Mouse (Mus musculus) lung, postnatal 10 days (tissue): ENCODE results near the gene Trmt2a.

Experiments
- DNase-seq: peaks from one replicate; pipeline ENCODE4 v3.0.0; 2021

Gene Trmt2a

GRCm38 (mm10) chr16:18248433-18249363 is at the start of gene Trmt2a, which contains the start of gene Ranbp1:
Trmt2a (plus strand) TSS chr16:18248679.
Ranbp1 (minus strand) TSS chr16:18248732.
- peak; percentile 99 for DNase-seq

DNA sequence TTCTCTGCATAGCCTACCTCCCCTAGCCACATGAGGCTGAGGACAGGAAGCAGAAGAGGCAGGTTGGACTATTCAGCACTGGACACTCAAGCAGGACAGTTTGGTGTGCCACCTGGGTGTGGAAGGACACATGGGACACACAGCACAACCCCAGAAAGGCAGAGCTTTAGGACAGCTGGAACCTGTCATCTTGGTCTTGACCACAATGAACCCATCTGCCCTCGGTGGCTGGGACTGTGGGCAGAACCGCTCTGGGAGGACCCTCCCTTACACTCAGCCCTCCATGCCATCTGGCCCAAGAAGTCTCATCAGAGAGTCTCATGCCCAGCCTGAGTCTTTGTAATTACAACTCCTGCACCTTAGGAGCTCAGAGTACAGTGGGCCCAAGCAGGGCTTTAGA is 48.4 kb upstream of the Trmt2a start:
- DNase-seq, result no peak

GRCm38 (mm10) chr16:18201620-18202019 is 46.9 kb upstream of the Trmt2a start:
- DNase-seq, result no peak

GRCm38 (mm10) chr16:18202061-18202460 is 46.4 kb upstream of the Trmt2a start:
- no peak for DNase-seq

DNA sequence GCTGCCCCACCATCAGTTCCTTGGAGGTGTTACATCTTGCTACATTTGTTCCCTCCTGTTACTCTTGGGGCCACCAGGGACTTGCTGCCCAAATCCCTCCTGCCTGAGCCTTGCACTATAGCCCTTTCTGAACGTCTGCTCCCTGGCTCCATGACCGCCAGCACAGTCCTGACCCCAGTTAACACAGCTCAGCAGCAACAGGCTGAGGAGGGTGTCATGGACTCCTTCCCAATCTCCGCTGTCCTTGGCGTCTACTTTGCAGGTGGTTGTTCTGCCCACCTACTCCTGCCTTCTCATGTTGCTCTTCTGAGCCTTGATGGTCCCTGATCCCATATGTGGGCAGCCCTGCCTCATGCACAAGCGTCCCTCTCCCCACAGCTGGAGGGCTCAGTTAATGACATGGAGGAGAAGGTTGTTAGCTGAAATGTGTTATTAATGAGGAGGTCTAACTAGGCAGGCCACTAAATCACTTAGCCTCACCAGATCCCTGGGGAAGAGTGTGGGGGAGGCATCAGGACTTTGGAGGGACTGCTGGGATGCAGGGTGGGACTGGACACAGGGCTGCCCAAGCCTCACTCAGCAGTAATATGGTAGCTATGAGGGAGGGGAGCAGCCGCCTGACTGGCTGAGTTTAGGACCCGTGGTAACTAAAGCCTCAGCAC is 44.9 kb upstream of the Trmt2a start:
- no peak for DNase-seq

- peak; percentile 80 for DNase-seq
Measured at GRCm38 (mm10) chr16:18210701-18211416, 37.6 kb upstream of the Trmt2a start.

GRCm38 (mm10) chr16:18211417-18212171 is 36.9 kb upstream of the Trmt2a start:
- peak; percentile 92 for DNase-seq

GRCm38 (mm10) chr16:18213689-18214088 is 34.8 kb upstream of the Trmt2a start:
- no peak for DNase-seq

GRCm38 (mm10) chr16:18214858-18215257 is 33.6 kb upstream of the Trmt2a start:
- peak; percentile 21 for DNase-seq

DNA sequence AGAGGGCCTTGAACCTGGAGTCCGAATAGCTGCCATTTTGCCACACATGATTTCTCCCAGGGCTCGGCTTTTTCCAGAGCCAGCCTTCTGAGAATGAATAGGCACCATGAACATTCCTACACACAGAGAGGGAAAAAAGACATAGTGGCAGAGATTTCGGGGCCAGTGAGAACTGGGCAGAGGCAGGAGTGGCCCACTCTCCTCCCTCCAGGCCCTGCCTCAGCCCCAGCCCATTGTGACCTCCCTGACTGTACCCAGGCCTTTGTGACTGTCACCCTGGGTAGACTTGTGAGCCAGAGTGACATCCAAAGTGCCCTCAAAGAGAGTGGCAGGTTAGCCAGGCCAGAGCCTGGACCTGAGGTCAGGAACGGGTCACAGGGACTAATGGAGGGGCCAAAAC is 30.9 kb upstream of the Trmt2a start, which contains the start of gene Ccdc188:
Gene Ccdc188, plus strand, starts transcription at position 301 of the 400 bp plus-strand sequence.
- no peak for DNase-seq

DNA sequence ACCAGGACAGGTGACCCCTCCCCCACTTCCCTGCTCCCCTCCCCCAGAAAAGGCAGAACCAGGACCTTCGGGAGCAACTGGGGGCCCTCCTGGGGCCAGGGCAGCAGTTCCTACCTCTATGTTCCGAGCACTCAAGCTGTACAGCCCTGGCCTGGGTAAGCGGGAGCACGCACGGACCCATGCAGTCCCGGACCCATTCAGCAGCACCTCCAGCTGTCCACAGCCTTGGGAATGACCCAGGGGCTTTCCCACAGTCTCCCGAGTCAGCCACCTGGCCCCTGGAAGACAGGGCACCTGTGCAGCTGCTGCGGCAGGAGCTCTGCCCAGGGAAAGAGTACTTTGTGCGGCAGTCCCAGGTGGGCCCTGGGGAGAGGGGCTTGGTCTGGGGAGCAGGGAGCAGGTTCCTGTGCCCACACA is 29.9 kb upstream of the Trmt2a start:
- no peak for DNase-seq

DNA sequence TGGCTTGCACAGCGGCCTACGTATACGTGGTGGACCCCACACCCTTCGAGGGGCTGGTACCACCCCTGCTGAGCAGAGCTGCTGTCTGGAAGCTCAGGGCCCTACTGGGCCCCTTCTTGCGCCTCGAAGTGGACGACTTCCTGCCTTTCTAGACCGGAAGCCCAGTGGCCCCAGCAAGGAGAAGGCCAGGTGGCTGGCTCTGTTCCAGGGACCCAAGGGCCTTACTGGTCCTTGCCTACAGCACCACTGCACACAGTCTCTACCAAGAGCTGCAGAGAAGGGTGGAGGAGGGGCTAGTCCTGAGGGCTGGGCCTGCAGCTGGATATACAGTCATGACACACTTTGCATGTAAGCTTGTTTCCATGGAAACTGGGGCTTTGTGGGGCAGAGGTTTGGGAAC is 28.5 kb upstream of the Trmt2a start:
- peak; percentile 42 for DNase-seq

DNA sequence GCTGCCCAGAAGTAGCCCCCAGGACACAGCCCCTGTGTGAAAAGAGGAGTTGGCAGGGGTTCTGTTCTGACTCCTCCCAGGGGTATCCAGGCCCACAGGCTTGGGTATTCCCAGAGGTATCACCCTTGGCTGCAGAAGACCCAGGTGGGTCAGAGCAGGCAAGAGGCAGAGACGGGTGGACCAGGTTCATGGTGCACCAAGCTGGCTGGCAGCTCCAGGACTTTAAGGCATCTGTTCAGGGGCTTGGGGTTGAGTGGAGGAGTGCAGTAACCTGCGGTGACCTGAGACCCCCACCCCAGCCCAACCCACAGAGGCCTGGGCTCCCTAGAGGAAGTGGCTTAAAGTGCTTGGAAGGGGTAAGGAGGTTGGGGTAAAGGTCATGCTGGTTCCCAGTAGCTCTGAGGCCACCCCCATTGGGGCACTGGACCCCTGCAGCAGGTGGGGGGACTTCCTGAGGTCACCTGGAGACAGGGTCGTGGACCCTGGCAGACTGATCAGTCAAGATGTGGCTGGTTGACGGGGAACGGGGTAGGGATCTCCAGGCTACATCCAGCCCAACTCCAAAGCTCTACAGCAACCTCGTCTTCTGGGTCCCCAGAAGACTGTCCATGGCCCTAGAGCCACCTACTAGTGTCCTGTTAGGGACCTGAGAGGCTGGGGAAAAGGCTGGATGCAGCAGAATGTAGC is 27.5 kb upstream of the Trmt2a start:
- no peak for DNase-seq

GRCm38 (mm10) chr16:18221543-18221898 is 27.0 kb upstream of the Trmt2a start:
- no peak for DNase-seq

- no peak for DNase-seq
Measured at GRCm38 (mm10) chr16:18222188-18222587, 26.3 kb upstream of the Trmt2a start.

DNA sequence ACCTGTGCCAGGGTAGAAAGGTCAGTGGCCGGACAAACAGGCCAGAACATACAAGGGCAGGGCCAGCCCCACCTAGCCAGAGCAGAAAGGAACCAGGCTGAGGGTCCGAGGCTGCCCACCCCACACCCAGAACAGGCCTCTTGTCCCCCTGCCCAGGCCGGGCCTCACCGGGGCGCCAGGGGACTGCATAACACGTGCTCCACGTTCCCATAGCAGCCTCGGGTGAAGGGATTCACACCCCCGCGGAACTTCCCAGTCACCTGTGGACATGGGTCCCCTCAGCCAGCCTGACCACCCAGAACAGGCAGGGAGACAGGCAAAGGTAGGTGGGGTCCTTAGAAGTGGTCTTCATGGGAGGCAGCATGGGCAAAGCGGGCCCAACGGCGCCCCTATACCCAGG is 21.3 kb upstream of the Trmt2a start:
- DNase-seq, result no peak

DNA sequence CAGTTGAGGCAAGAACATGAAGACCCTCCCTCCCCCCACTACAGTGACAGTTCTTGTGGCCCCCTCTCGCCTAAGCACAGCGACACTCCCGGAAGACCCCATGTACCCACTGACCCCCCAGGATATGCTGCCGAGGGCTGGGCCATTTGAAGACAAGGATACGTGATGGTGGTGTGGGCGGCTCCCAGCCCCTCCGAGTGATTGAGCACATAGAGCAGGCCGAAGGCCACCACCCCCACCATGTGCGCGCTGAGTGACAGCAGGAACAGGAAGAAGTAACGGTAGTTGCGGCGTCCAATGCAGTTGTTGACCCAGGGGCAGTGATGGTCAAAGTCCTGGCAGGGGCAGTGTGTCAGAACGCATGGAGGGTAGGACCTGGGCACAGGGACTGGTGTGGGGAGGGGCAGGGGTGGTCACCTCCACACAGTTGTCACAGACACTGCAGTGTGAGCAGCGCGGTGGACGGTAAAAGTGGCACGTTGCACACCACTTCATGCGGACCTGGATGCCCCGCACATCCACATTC is 20.5 kb upstream of the Trmt2a start:
- no peak for DNase-seq

DNA sequence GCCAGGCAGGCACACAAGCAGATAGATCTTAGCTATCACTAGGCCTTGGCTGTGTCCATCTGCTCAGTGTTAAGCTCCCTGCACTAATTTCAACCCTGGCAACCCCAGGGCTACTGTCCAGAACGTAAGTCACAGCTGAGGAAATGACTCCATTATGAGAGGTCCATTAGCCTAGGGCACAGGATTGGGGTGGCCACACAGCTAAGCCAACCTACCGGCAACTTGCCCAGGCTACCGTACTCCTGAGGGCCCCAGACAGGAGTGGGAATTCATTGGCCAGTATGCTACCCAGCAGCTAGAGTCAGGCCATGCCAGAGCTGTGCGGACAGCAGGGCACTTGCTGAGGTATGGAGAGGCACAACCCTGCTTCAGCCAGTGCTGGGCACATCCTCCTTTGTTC is 19.6 kb upstream of the Trmt2a start:
- DNase-seq, result no peak

GRCm38 (mm10) chr16:18229622-18230021 is 18.9 kb upstream of the Trmt2a start:
- DNase-seq, result peak; percentile 33

- no peak for DNase-seq
Measured at GRCm38 (mm10) chr16:18230617-18231016, 17.9 kb upstream of the Trmt2a start.

DNA sequence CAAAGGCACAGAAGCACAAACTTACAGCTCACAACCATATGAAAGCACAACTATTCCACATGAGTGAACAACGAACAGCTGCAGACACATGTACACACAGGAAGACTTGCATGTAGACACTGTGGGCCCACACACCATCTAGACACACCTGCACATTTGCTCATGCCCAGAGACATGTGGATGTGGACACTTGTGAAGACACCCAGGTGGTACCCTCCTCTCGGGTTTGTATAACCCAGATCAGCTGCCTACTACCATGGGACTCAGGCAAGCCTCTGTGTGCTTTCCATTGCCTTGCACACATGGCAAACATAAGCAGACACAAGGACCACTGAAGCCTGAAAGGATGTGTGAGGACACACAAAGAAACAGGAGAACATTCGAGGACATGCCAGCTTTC is 17.4 kb upstream of the Trmt2a start:
- no peak for DNase-seq

DNA sequence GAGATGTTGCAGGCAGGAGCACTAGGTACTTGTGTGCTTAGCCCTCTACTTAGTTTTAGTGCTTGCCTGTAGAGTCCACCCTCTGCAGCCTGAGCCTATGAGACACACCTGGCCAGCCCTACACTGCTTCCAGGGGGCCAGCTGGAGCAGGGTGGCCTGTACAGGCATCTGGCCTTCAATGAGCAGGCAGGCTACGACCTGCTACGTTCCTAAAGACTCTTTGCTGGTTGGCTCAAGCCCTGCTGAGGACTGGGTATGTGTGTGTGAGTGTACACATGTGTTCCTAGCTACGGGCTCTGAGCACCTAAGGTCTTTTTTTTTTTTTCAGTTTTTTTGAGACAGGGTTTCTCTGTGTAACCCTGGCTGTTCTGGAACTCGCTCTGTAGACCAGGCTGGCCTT is 17.0 kb upstream of the Trmt2a start:
- DNase-seq, result no peak
